Mouse (Mus musculus) midbrain, embryonic 11.5 days (tissue): ENCODE data around the gene Aqp8. TPM values are rescaled to one million over a fixed set of nuclear protein-coding genes. Genes with fewer than 3 reads are reported as not detected.

Experiments used
- ATAC-seq: fragments of 200-750 bp; cut with Nextera tagmentation; 2 replicates; pipeline ENCODE4 v1.8.0; 2017; ENCODE audit warnings: moderate TSS enrichment, moderate library complexity; ENCODE audit not compliant: low FRiP score
- DNase-seq: peaks from one replicate; pipeline ENCODE4 v3.0.0; 2015; ENCODE audit warnings: low spot score; ENCODE audit errors: missing footprints
- H3K27ac ChIP-seq: fragments of 300-500 bp; sonication (generic); 2 replicates; pipeline ENCODE4 v1.5.1; 2014; ENCODE audit warnings: low read depth, low read length
- H3K27me3 ChIP-seq: fragments of 300-500 bp; sonication (generic); 2 replicates; pipeline ENCODE4 v1.6.1; 2014; ENCODE audit warnings: mild to moderate bottlenecking, low read length, moderate library complexity, mixed read lengths; ENCODE audit not compliant: control insufficient read depth, insufficient read depth
- H3K36me3 ChIP-seq: fragments of 300-500 bp; sonication (generic); 2 replicates; pipeline ENCODE4 v1.6.1; 2014; ENCODE audit warnings: mild to moderate bottlenecking, low read length, moderate library complexity, mixed read lengths; ENCODE audit not compliant: control insufficient read depth, insufficient read depth
- H3K4me1 ChIP-seq: fragments of 300-500 bp; sonication (generic); 2 replicates; pipeline ENCODE4 v1.6.1; 2014; ENCODE audit warnings: low read length; ENCODE audit not compliant: control insufficient read depth, insufficient read depth
- H3K4me2 ChIP-seq: fragments of 300-500 bp; sonication (generic); 2 replicates; pipeline ENCODE4 v1.6.1; 2014; ENCODE audit warnings: mild to moderate bottlenecking, moderate library complexity
- H3K4me3 ChIP-seq: fragments of 300-500 bp; sonication (generic); 2 replicates; pipeline ENCODE4 v1.5.1; 2014; ENCODE audit warnings: low read depth, low read length
- H3K9ac ChIP-seq: fragments of 300-500 bp; sonication (generic); 2 replicates; pipeline ENCODE4 v1.6.1; 2014; ENCODE audit warnings: low read length
- H3K9me3 ChIP-seq: fragments of 300-500 bp; sonication (generic); 2 replicates; pipeline ENCODE4 v1.6.1; 2016; ENCODE audit warnings: low read length; ENCODE audit not compliant: control insufficient read depth
- WGBS: fragments of 180-500 bp; shearing (Covaris S2); extraction: QIAGEN DNeasy Blood & Tissue Kit; methylation state at CpG from one replicate; pipeline ENCODE4 v1.1.7; 2014; 5-methylcytosine and 5-hydroxymethylcytosine counted together
- polyA plus RNA-seq: library from polyadenylated mRNA; unstranded; fragments of >200 nt; fragmentation: Nextera tagmentation; extraction: Ambion mirVana; gene quantifications from 2 replicates; pipeline ENCODE4 v1.2.1, GENCODE M21; 2014

Aqp8 gene
- polyA plus RNA-seq, 1 experiment from 2014 or later, result 0.96 TPM

- H3K27ac ChIP-seq, result no peak overlapping the region
- 86% methylated on average over 4 of the region's 4 CpGs for WGBS
These were observed 775 bp upstream of the Aqp8 start for GRCm38 (mm10) chr7:123461316-123461715.

DNA sequence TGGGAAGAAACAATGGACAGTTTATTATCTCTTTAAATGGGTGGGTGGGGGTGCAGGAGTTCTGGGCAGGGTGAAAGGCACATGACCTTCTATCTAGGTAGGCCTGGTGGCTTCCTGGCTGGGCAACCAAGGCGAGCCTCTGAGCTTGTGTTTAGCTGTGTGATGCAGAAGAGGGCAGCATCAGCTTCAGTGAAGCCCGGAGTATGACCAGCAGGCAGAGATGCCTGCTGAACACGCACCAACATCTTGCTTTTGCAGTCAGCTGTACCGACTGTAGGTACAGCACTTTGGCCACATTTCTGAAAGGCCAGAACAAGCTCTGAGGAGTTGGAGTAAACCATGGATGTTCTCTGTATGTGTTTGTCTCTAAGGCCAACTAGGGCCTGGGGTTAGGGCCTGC lies 1.5 kb downstream of the Aqp8 start:
- Histone ChIP-seq H3K27ac (no peak overlapping the region), H3K36me3 (no peaks in the 10 kb centered on the region), H3K9ac (no peak overlapping the region), H3K4me2 (no peak overlapping the region), H3K27me3 (no peaks in the 10 kb centered on the region), H3K4me1 (no peaks in the 10 kb centered on the region), H3K9me3 (no peaks in the 10 kb centered on the region), H3K4me3 (no peak overlapping the region)
- WGBS, result 82% methylated on average over 4 of the region's 4 CpGs
- DNase-seq, result no peak
- ATAC-seq, result no peak

More at GRCm38 (mm10) chr7:123461316-123461715, 775 bp upstream of the Aqp8 start:
- no peaks in the 10 kb centered on the region for H3K4me1 ChIP-seq
- H3K4me3 ChIP-seq, result no peak overlapping the region
- H3K36me3 ChIP-seq, result no peaks in the 10 kb centered on the region
- H3K9ac ChIP-seq, result no peak overlapping the region
- DNase-seq (no peak), ATAC-seq (no peak)
- no peak overlapping the region for H3K4me2 ChIP-seq
- no peaks in the 10 kb centered on the region for H3K27me3 ChIP-seq
- no peaks in the 10 kb centered on the region for H3K9me3 ChIP-seq

- Histone ChIP-seq H3K4me1 (no peaks in the 10 kb centered on the region), H3K27ac (no peak overlapping the region), H3K9ac (no peak overlapping the region), H3K27me3 (no peaks in the 10 kb centered on the region), H3K9me3 (no peaks in the 10 kb centered on the region), H3K4me2 (no peak overlapping the region), H3K36me3 (no peaks in the 10 kb centered on the region), H3K4me3 (no peak overlapping the region)
- DNase-seq, result peak; percentile 97
- 37% methylated on average over 6 of the region's 6 CpGs for WGBS
- ATAC-seq, result peak; percentile 70; the same call in 1 of the 2 replicates
These were observed 3.7 kb downstream of the Aqp8 start for GRCm38 (mm10) chr7:123465692-123466387.

DNA sequence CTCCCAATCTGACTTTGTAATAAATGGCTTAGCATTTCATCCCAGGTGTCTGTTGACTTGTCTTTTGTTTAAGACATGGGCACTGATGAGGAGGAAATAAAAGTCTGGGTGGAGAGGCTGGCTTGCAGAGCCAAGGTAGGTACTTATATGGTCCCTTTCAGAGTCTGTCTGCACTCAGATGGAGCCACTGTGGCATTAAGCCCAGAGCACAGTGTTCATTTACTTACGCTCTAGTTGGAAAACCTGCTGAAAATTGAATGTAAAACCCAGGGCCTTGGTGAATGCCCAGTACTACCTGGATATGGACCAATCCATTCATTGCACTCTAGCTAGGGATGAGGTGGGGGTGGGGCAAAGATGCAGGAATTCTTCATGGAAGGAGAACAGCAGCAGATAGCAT lies 5.9 kb downstream of the Aqp8 start:
- Histone ChIP-seq H3K9ac (no peak overlapping the region), H3K9me3 (no peaks in the 10 kb centered on the region; the same call in 1 of the 2 replicates), H3K4me2 (no peak overlapping the region), H3K36me3 (no peaks in the 10 kb centered on the region), H3K27ac (no peak overlapping the region), H3K27me3 (no peaks in the 10 kb centered on the region), H3K4me1 (no peaks in the 10 kb centered on the region), H3K4me3 (no peak overlapping the region)
- ATAC-seq (no peak), DNase-seq (no peak)
- 93% methylated on average over 1 of the region's 1 CpGs for WGBS

DNA sequence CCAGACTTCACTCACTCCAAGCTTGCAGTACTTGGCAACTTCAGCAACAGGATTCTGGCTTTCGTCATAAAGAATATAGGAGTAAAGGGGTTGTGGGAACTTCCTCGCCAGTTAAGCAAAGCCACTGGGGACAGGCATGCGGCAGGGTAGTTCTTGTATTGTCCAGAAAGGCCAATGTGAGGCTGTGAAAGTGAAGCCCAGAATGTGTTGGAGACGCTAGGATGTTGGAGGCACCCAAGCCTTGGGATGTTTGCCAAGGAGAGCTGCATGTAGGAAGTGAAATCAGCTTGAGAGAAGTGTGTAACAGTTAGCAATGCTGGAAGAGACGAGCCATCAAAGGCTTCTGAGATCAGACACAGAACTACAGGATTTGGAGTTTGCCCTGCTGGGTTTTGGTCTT lies 25.6 kb downstream of the Aqp8 start:
- WGBS, result 84% methylated on average over 5 of the region's 5 CpGs
- no peak for ATAC-seq
- Histone ChIP-seq H3K27me3 (no peaks in the 10 kb centered on the region), H3K4me3 (no peak overlapping the region), H3K4me2 (no peak overlapping the region), H3K9ac (no peak overlapping the region), H3K36me3 (peaks cover 3% of the 10 kb centered on the region), H3K9me3 (no peaks in the 10 kb centered on the region), H3K27ac (no peak overlapping the region), H3K4me1 (no peaks in the 10 kb centered on the region)
- DNase-seq, result no peak

DNA sequence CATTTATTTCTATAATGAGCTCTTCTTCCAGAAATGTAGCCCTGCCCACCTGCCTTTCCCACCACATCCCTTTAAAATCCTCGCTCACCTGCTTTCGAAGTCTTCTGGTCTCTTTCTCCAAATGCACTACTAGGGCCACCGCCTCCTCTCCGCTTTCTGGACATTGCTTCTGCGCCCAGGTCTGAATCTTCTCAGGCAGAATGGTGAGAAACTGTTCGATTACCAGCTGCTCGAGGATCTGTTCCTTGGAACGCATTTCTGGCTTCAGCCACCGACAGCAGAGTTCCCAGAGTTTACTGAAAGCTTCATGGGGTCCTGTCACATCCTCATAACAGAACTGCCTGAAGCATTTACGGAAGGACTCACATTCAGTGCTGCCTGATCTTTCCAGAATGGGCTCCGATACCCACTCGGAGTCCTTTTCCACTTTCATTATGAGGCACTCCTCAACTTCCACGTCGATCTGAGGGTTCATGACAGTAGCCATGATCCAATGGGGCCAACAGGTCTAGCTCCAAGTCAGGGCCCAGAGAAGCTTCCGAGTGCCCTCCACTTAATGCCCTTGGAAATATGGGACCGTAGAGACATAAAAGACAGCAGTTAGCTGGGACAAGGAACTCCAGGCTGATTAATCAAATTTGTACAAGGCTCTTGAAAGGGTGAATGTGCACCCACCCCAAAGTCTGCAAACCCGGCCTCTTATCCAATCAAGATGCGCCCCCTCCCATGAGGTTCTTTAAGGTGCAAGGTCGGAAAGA lies 37.6 kb downstream of the Aqp8 start:
- Histone ChIP-seq H3K4me1 (peaks cover 7% of the 10 kb centered on the region; the same call in 1 of the 2 replicates), H3K4me2 (peak overlapping the region; percentile 88), H3K9ac (peak overlapping the region; percentile 85), H3K36me3 (no peaks in the 10 kb centered on the region), H3K4me3 (peak overlapping the region; percentile 61), H3K9me3 (no peaks in the 10 kb centered on the region), H3K27me3 (no peaks in the 10 kb centered on the region), H3K27ac (peak overlapping the region; percentile 60; the same call in 1 of the 2 replicates)
- 46% methylated on average over 19 of the region's 19 CpGs for WGBS
- DNase-seq (no peak), ATAC-seq (no peak; the same call in 1 of the 2 replicates)

GRCm38 (mm10) chr7:123500239-123501219 lies 38.4 kb downstream of the Aqp8 start, which contains the start of gene Zkscan2:
Zkscan2 (minus strand) TSS chr7:123500449.
- 2% methylated on average over 71 of the region's 71 CpGs for WGBS
- ATAC-seq, result peak; percentile 98

GRCm38 (mm10) chr7:123503358-123503757 lies 41.3 kb downstream of the Aqp8 start:
- H3K4me2 ChIP-seq, result no peak overlapping the region
- no peak overlapping the region for H3K4me3 ChIP-seq
- H3K36me3 ChIP-seq, result no peaks in the 10 kb centered on the region
- no peak overlapping the region for H3K9ac ChIP-seq
- DNase-seq (no peak), ATAC-seq (no peak)
- H3K4me1 ChIP-seq, result peaks cover 7% of the 10 kb centered on the region; the same call in 1 of the 2 replicates
- no peak overlapping the region for H3K27ac ChIP-seq
- H3K27me3 ChIP-seq, result no peaks in the 10 kb centered on the region
- H3K9me3 ChIP-seq, result no peaks in the 10 kb centered on the region; the same call in 1 of the 2 replicates
- WGBS, result 59% methylated on average over 1 of the region's 1 CpGs

More at GRCm38 (mm10) chr7:123500239-123501219, 38.4 kb downstream of the Aqp8 start, which contains the start of gene Zkscan2:
- peaks cover 7% of the 10 kb centered on the region; the same call in 1 of the 2 replicates for H3K4me1 ChIP-seq
- no peaks in the 10 kb centered on the region for H3K9me3 ChIP-seq
- H3K4me3 ChIP-seq, result peak within 1 kb of the TSS; percentile 61
- no peaks in the 10 kb centered on the region for H3K27me3 ChIP-seq
- DNase-seq, result peak; percentile 99
- H3K36me3 ChIP-seq, result no peaks in the 10 kb centered on the region
- peak within 1 kb of the TSS; percentile 60 for H3K27ac ChIP-seq
- peak within 1 kb of the TSS; percentile 85 for H3K9ac ChIP-seq
- H3K4me2 ChIP-seq, result peak within 1 kb of the TSS; percentile 88
